Mouse (Mus musculus) CH12.LX (cell line): Measurements from ENCODE around the gene Arl15.

Experiments used
- CHD2 ChIP-seq: IDR thresholded peaks from 2 replicates; pipeline ENCODE4 v1.6.1; 2011; ENCODE audit warnings: low read length, improper control_type of control experiment
- CTCF ChIP-seq, 2 experiments: IDR thresholded peaks in 1 of 2; conservative IDR thresholded peaks in 1 of 2; 2 replicates each; pipeline ENCODE4 v1.5.1; 2011 to 2012; ENCODE audit warnings: low read depth in 2 of 2, low read length in 2 of 2, improper control_type of control experiment in 1 of 2, inconsistent platforms in 1 of 2, mild to moderate bottlenecking in 1 of 2, moderate library complexity in 1 of 2
- EP300 ChIP-seq: IDR thresholded peaks from 2 replicates; pipeline ENCODE4 v1.6.1; 2011; ENCODE audit warnings: low read length, improper control_type of control experiment
- TBP ChIP-seq: conservative IDR thresholded peaks from 2 replicates; pipeline ENCODE4 v1.6.1; 2011; ENCODE audit warnings: low read depth, low read length, improper control_type of control experiment

DNA sequence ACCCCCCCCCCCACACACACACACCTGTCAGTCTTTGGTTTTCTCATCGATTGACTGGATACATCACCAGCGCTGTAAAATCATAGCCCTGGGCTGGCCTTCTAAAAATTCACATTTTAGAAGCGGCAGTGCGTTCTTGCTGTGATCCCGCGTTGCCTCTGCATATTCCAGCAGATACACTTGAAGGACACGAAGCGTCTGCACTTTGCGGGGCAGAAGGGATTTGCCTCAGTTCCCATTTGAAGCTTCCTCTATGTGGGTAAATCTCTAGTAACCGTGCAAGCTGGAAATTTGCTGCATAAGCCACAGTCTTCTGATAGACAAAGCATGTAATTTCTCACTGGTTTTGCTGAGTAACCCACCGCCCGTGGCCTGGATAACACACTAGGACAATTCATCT lies 84.3 kb downstream of the Arl15 start:
- TF ChIP-seq CTCF (conservative IDR thresholded peaks at IDR 0.05 in 1 of 2, IDR thresholded peaks at IDR 0.05 in 1 of 2; ENCODE audit: low read depth in 2 of 2, low read length in 2 of 2), result no peak
- no peak for TF ChIP-seq TBP
- no peak for TF ChIP-seq CHD2
- no peak for TF ChIP-seq EP300
